In genomic region chr3:57428682-57429464, GRCm38 (mm10) we compare ENCODE assay signal across 14 mouse cellular contexts. TPM values are rescaled to one million over a fixed set of nuclear protein-coding genes. Genes with fewer than 3 reads are reported as not detected.
A peak's percentile ranks its signal among the peaks of the same experiment; 100 is the strongest.
DNase-seq lines count a peak whose midpoint lies in the region; ATAC-seq lines count a peak whose summit lies in the region.
"Had no signal": no experiment of that assay in that cellular context is flagged by ENCODE, and none has a peak within 500 bp of the region (broad histone marks: within the 10 kb centered on the region; RNA-seq: fewer than 3 reads in every experiment).

No protein-coding gene starts in this region.

- H3K27me3 ChIP-seq in forebrain, embryonic 10.5 days (ENCODE audit: poor library complexity, severe bottlenecking) = no peaks in the 10 kb centered on the region
- H3K27me3 ChIP-seq in forebrain, embryonic 16.5 days (replicated peaks; ENCODE audit: control insufficient read depth, insufficient read depth, low read length) = no peaks in the 10 kb centered on the region
- no peaks in the 10 kb centered on the region for H3K27me3 ChIP-seq in heart, embryonic 14.5 days (ENCODE audit: control insufficient read depth, insufficient read depth, low read length)
- no peaks in the 10 kb centered on the region for H3K27me3 ChIP-seq in midbrain, embryonic 10.5 days (ENCODE audit: low read depth, poor library complexity, severe bottlenecking)
- H3K27me3 ChIP-seq: midbrain, embryonic 12.5 days; neural tube, embryonic 15.5 days had no signal

- no peaks in the 10 kb centered on the region for H3K36me3 ChIP-seq in forebrain, embryonic 10.5 days (replicated peaks)
- no peaks in the 10 kb centered on the region for H3K36me3 ChIP-seq in forebrain, embryonic 16.5 days (ENCODE audit: control insufficient read depth, insufficient read depth)
- no peaks in the 10 kb centered on the region for H3K36me3 ChIP-seq in heart, embryonic 14.5 days (ENCODE audit: control insufficient read depth, insufficient read depth, low read length)
- no peaks in the 10 kb centered on the region for H3K36me3 ChIP-seq in midbrain, embryonic 10.5 days
- H3K36me3 ChIP-seq: midbrain, embryonic 12.5 days; neural tube, embryonic 15.5 days had no signal

- no peak for DNase-seq in forebrain, embryonic 10.5 days (ENCODE audit: extremely low spot score, low spot score)
- DNase-seq in ZHBTc4 (ENCODE audit: low read depth, low spot score) = peak; percentile 14
- DNase-seq in kidney, postnatal 4 days = peak; percentile 46 to 65
- no peak for DNase-seq in frontal cortex, postnatal 14 days (ENCODE audit: low spot score in 2 of 2)
- DNase-seq in left cerebral cortex, postnatal 14 days (ENCODE audit: low spot score in 2 of 2) = no peak
- no peak for DNase-seq in midbrain, embryonic 10.5 days (ENCODE audit: low spot score)
- DNase-seq: cerebellum, postnatal 10 days; gastrocnemius, postnatal 25 days; left cerebral cortex, postnatal 4 days had no signal

- H3K27ac ChIP-seq in forebrain, embryonic 10.5 days = 0 out of 2 replicates have a peak overlapping the region, but pooled peaks have one; percentile 44
- H3K27ac ChIP-seq in forebrain, embryonic 16.5 days (ENCODE audit: low read length) = no peak overlapping the region
- peak overlapping the region; percentile 46 to 53; a peak in 3 of 4 replicates for H3K27ac ChIP-seq in heart, embryonic 14.5 days (replicated peaks in 1 of 2; ENCODE audit: control insufficient read depth in 1 of 2, insufficient read depth in 1 of 2, low read depth in 2 of 2, low read length in 2 of 2)
- no peak overlapping the region for H3K27ac ChIP-seq in midbrain, embryonic 10.5 days (replicated peaks)
- H3K27ac ChIP-seq: midbrain, embryonic 12.5 days; neural tube, embryonic 15.5 days had no signal

- intact Hi-C loops in left cerebral cortex, postnatal 14 days (cut with DNase I) = loop anchor here (5.0 kb wide), 1 partner anchor 162 kb away; no protein-coding TSS in a partner anchor

- no peaks in the 10 kb centered on the region for H3K9me3 ChIP-seq in forebrain, embryonic 10.5 days
- H3K9me3 ChIP-seq in forebrain, embryonic 16.5 days (ENCODE audit: control insufficient read depth, low read length) = no peaks in the 10 kb centered on the region
- H3K9me3 ChIP-seq in heart, embryonic 14.5 days (ENCODE audit: control insufficient read depth, low read length) = no peaks in the 10 kb centered on the region
- no peaks in the 10 kb centered on the region for H3K9me3 ChIP-seq in midbrain, embryonic 10.5 days (replicated peaks)
- H3K9me3 ChIP-seq: midbrain, embryonic 12.5 days; neural tube, embryonic 15.5 days had no signal

- no peak overlapping the region for H3K4me2 ChIP-seq in forebrain, embryonic 16.5 days (ENCODE audit: low read length)
- no peak overlapping the region for H3K4me2 ChIP-seq in heart, embryonic 14.5 days (ENCODE audit: low read length)
- H3K4me2 ChIP-seq: midbrain, embryonic 12.5 days; neural tube, embryonic 15.5 days had no signal

- WGBS in forebrain, embryonic 10.5 days = 46% methylated on average over 5 of the region's 5 CpGs
- WGBS in forebrain, embryonic 16.5 days = 40% methylated on average over 5 of the region's 5 CpGs
- 30% methylated on average over 5 of the region's 5 CpGs for WGBS in heart, embryonic 14.5 days
- WGBS in midbrain, embryonic 10.5 days = 49% methylated on average over 5 of the region's 5 CpGs

- no peak overlapping the region for H3K9ac ChIP-seq in forebrain, embryonic 16.5 days (replicated peaks; ENCODE audit: low read depth, low read length)
- no peak overlapping the region for H3K9ac ChIP-seq in heart, embryonic 14.5 days (ENCODE audit: low read length)
- H3K9ac ChIP-seq: midbrain, embryonic 12.5 days; neural tube, embryonic 15.5 days had no signal

- no peak for ATAC-seq in forebrain, embryonic 16.5 days
- ATAC-seq in heart, embryonic 14.5 days (ENCODE audit: insufficient number of reproducible peaks, insufficient read depth, low FRiP score, low read depth) = peak; percentile 51; the same call in 1 of the 2 replicates

- no peak overlapping the region for H3K4me3 ChIP-seq in forebrain, embryonic 10.5 days
- no peak overlapping the region for H3K4me3 ChIP-seq in forebrain, embryonic 16.5 days (replicated peaks; ENCODE audit: low read length)
- no peak overlapping the region for H3K4me3 ChIP-seq in heart, embryonic 14.5 days (ENCODE audit: control insufficient read depth in 1 of 2, insufficient read depth in 1 of 2, low read depth in 1 of 2, low read length in 2 of 2)
- no peak overlapping the region for H3K4me3 ChIP-seq in midbrain, embryonic 10.5 days
- H3K4me3 ChIP-seq: midbrain, embryonic 12.5 days; neural tube, embryonic 15.5 days had no signal

- H3K4me1 ChIP-seq in forebrain, embryonic 10.5 days = peaks cover 6% of the 10 kb centered on the region; the same call in 1 of the 2 replicates
- no peaks in the 10 kb centered on the region for H3K4me1 ChIP-seq in forebrain, embryonic 16.5 days (replicated peaks; ENCODE audit: control insufficient read depth, insufficient read depth, low read length)
- peaks cover 14 to 25% of the 10 kb centered on the region in 2 experiments for H3K4me1 ChIP-seq in heart, embryonic 14.5 days (ENCODE audit: control insufficient read depth in 2 of 2, insufficient read depth in 2 of 2, low read length in 2 of 2)
- H3K4me1 ChIP-seq in midbrain, embryonic 10.5 days = no peaks in the 10 kb centered on the region
- H3K4me1 ChIP-seq: midbrain, embryonic 12.5 days had no signal

RNA-seq across cellular contexts. Expression of gene Tm4sf4, which starts 3.8 kb away (rescaled TPM):
- not detected in 2 replicates for polyA plus RNA-seq in forebrain, embryonic 10.5 days (2016; fragmentation: Nextera tagmentation; extraction: Ambion mirVana)
- not detected in 2 replicates for polyA plus RNA-seq in forebrain, embryonic 16.5 days (2015; fragmentation: Nextera tagmentation; extraction: Ambion mirVana)
- polyA plus RNA-seq in heart, embryonic 14.5 days (2014; fragmentation: Nextera tagmentation; extraction: Ambion mirVana) = 0.70 and 1.1 TPM in 2 replicates
- not detected for total RNA-seq in left cerebral cortex, postnatal 14 days (2021)
- not detected in 2 replicates for polyA plus RNA-seq in midbrain, embryonic 10.5 days (2016; fragmentation: Nextera tagmentation; extraction: Ambion mirVana)
- total RNA-seq: gastrocnemius, postnatal 25 days; left cerebral cortex, postnatal 4 days; MEL had no signal
- polyA plus RNA-seq: midbrain, embryonic 12.5 days had no signal

Comparison
In these comparisons a context has a peak if more than half of its experiments do, and no peak if none do; other contexts are left out.
1. H3K27ac ChIP-seq: peak in forebrain, embryonic 10.5 days (single experiment) and heart, embryonic 14.5 days (2 of 2); none in forebrain, embryonic 16.5 days (single experiment) and midbrain, embryonic 10.5 days (single experiment).
2. DNase-seq: peak in ZHBTc4 (single experiment) and kidney, postnatal 4 days (2 of 2); none in forebrain, embryonic 10.5 days (single experiment), frontal cortex, postnatal 14 days (0 of 2), left cerebral cortex, postnatal 14 days (0 of 2) and midbrain, embryonic 10.5 days (single experiment).